Mouse (Mus musculus): Measurements from ENCODE around the gene Spin4. TPM values are rescaled to one million over a fixed set of nuclear protein-coding genes. Genes with fewer than 3 reads are reported as not detected.

Spin4 gene
- polyA plus RNA-seq, 1 experiment from 2014 or later: 11.5 TPM

Other genes starting within 250 kb of the Spin4 start
- gene Arhgef9, start 170.2 kb upstream of the Spin4 start, polyA plus RNA-seq (2014; fragmentation: Nextera tagmentation; extraction: Ambion mirVana): 13.8 and 16.7 TPM in 2 replicates